Mouse (Mus musculus): ENCODE data around the gene Vmn2r69. TPM values are rescaled to one million over a fixed set of nuclear protein-coding genes. Genes with fewer than 3 reads are reported as not detected.

The Vmn2r69 gene
- 0.12 TPM in 1 of 2 replicates, not detected in the other for total RNA-seq (2017)

- no peak for ATAC-seq (ENCODE audit: extremely low read depth, insufficient number of reproducible peaks, low FRiP score, poor library complexity, severe bottlenecking)
These were observed at the start of gene Vmn2r69 for GRCm38 (mm10) chr7:85415820-85416219. TSS of gene Vmn2r69 (minus strand) at chr7:85415920.

Other genes with a start within 250 kb of the Vmn2r69 start
- gene Vmn2r68, start 178.1 kb downstream of the Vmn2r69 start, total RNA-seq (2017) = 0.12 TPM in 1 of 2 replicates, not detected in the other
- gene Vmn2r71, start 147.2 kb upstream of the Vmn2r69 start, total RNA-seq (2017) = not detected in 2 replicates
- not detected in 2 replicates for gene Vmn2r70, start 153.3 kb upstream of the Vmn2r69 start, total RNA-seq (2017)

Measured in neutrophil, adult 5-6 weeks (primary cell).